Mouse (Mus musculus) heart, postnatal 0 days (tissue): ENCODE measurements around the gene Adarb2. TPM values are rescaled to one million over a fixed set of nuclear protein-coding genes. Genes with fewer than 3 reads are reported as not detected.

Experiments
- ATAC-seq: fragments of 200-750 bp; cut with Nextera tagmentation; 2 replicates; pipeline ENCODE4 v1.8.0; 2017; ENCODE audit warnings: low read depth, moderate number of reproducible peaks, moderate library complexity; ENCODE audit not compliant: insufficient read depth
- DNase-seq: peaks from one replicate; pipeline ENCODE4 v3.0.0-alpha.2; 2016; ENCODE audit warnings: low spot score
- H3K27ac ChIP-seq: fragments of 300-500 bp; sonication (generic); 2 replicates; pipeline ENCODE4 v1.5.1; 2014; ENCODE audit warnings: low read depth, mild to moderate bottlenecking
- H3K27me3 ChIP-seq: fragments of 300-500 bp; sonication (generic); 2 replicates; pipeline ENCODE4 v1.6.1; 2014; ENCODE audit warnings: low read length, mixed read lengths; ENCODE audit not compliant: control insufficient read depth, insufficient read depth
- H3K36me3 ChIP-seq: fragments of 300-500 bp; sonication (generic); replicated peaks from 2 replicates; pipeline ENCODE4 v1.6.1; 2014; ENCODE audit warnings: low read length, mixed read lengths; ENCODE audit not compliant: control insufficient read depth, insufficient read depth
- H3K4me1 ChIP-seq: fragments of 300-500 bp; sonication (generic); 2 replicates; pipeline ENCODE4 v1.6.1; 2014; ENCODE audit warnings: antibody characterized with exemption; ENCODE audit not compliant: control insufficient read depth, insufficient read depth
- H3K4me2 ChIP-seq: fragments of 300-500 bp; sonication (generic); 2 replicates; pipeline ENCODE4 v1.6.1; 2014; ENCODE audit warnings: low read depth, mild to moderate bottlenecking, low read length, moderate library complexity
- H3K4me3 ChIP-seq: fragments of 300-500 bp; sonication (generic); 2 replicates; pipeline ENCODE4 v1.5.1; 2014; ENCODE audit warnings: low read depth, low read length
- H3K9ac ChIP-seq: fragments of 300-500 bp; sonication (generic); replicated peaks from 2 replicates; pipeline ENCODE4 v1.6.1; 2014; ENCODE audit warnings: low read depth, low read length, mixed read lengths
- H3K9me3 ChIP-seq: fragments of 300-500 bp; sonication (generic); replicated peaks from 2 replicates; pipeline ENCODE4 v1.6.1; 2016; ENCODE audit warnings: low read length; ENCODE audit not compliant: control insufficient read depth
- CTCF ChIP-seq: IDR thresholded peaks from 2 replicates; pipeline ENCODE4 v1.5.1; 2016; ENCODE audit warnings: antibody characterized with exemption, control low read depth, low read depth
- EP300 ChIP-seq: IDR thresholded peaks from 2 replicates; pipeline ENCODE4 v1.6.1; 2016; ENCODE audit warnings: antibody characterized with exemption, low read depth
- WGBS: fragments of 180-500 bp; shearing (Covaris S2); extraction: QIAGEN DNeasy Blood & Tissue Kit; methylation state at CpG from one replicate; pipeline ENCODE4 v1.1.7; 2014; 5-methylcytosine and 5-hydroxymethylcytosine counted together
- polyA plus RNA-seq: library from polyadenylated mRNA; unstranded; fragments of >200 nt; fragmentation: Nextera tagmentation; extraction: Ambion mirVana; gene quantifications from 2 replicates; pipeline ENCODE4 v1.2.1, GENCODE M21; 2015
- total RNA-seq: library from RNA; depleted of rRNA; stranded (reverse); fragments of >200 nt; gene quantifications from 2 replicates; pipeline ENCODE4 v1.2.3, GENCODE M21; 2014; ENCODE audit warnings: low replicate concordance

Adarb2 gene
- total and polyA plus RNA-seq, 2 experiments from 2014 or later, result not detected

DNA sequence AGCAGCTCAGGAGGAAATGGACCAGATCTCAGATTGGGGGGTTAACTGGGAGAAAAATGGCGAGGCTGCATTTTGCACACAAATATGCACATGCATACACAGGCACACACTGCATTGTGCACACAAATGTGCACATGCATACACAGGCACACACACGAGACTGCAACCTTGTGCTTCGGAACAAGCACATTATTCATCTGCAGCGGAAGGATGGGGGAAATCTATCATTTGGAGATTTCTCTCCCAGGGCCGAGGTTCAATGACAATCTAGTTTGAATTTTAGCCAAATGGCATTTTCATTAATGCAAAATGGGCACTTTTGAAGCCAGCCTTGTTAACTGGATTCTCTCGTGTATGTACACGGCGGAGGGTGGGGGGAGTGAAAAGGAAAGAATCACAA lies 408.3 kb downstream of the Adarb2 start:
- H3K4me3 ChIP-seq, result no peak overlapping the region
- no peak for TF ChIP-seq CTCF
- H3K4me1 ChIP-seq, result no peaks in the 10 kb centered on the region
- no peak overlapping the region for H3K27ac ChIP-seq
- no peak overlapping the region for H3K9ac ChIP-seq
- H3K4me2 ChIP-seq, result no peak overlapping the region
- H3K27me3 ChIP-seq, result no peaks in the 10 kb centered on the region
- ATAC-seq (no peak), DNase-seq (no peak)
- 77% methylated on average over 8 of the region's 8 CpGs for WGBS
- H3K36me3 ChIP-seq, result no peaks in the 10 kb centered on the region
- no peaks in the 10 kb centered on the region for H3K9me3 ChIP-seq

DNA sequence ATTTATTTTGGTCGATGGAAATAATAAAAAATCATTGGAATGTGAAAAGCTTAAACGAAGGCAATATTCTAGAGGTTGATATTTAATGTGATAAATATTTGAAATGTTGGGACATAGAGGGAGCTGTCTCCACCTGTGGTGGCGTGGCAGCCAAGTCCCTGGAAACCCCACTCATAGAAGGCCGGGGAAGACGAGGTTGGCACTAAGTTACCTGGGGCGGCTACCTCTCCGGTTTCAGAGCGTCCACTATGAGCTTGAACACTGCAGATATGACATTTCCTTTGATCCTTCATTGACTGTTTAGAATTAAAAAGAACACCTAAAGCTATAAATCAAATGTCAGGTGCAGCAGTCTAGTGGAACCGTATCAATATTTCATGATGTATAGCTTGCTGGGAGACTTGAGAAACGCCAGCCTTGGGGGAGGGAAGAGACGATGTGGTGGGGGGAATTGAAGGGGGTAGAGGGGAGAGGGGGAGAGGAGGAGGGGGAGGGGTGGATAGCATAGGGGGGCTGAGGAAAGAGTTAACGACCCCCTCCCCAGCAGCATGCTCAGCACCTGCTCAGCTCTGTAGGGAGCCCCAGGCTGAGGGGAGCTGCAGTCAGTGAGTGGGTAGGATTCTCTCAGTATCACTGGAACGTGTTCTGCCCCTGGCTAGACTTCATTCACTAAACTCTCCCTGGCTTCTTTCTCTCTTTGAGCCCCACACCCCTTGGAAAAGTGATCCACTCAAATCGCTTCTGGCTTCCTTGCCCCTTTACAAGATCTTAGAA lies 410.1 kb downstream of the Adarb2 start:
- H3K36me3 ChIP-seq, result no peaks in the 10 kb centered on the region
- 68% methylated on average over 14 of the region's 14 CpGs for WGBS
- no peak overlapping the region for H3K9ac ChIP-seq
- H3K4me1 ChIP-seq, result no peaks in the 10 kb centered on the region
- no peaks in the 10 kb centered on the region for H3K9me3 ChIP-seq
- no peak overlapping the region for H3K27ac ChIP-seq
- DNase-seq (no peak), ATAC-seq (no peak)
- no peak overlapping the region for H3K4me3 ChIP-seq
- no peak overlapping the region for H3K4me2 ChIP-seq
- H3K27me3 ChIP-seq, result no peaks in the 10 kb centered on the region
- no peak for TF ChIP-seq EP300

- no peak for ATAC-seq
- Histone ChIP-seq H3K27me3 (no peaks in the 10 kb centered on the region), H3K9ac (no peak overlapping the region), H3K27ac (no peak overlapping the region), H3K36me3 (no peaks in the 10 kb centered on the region), H3K4me1 (no peaks in the 10 kb centered on the region), H3K4me2 (no peak overlapping the region), H3K4me3 (no peak overlapping the region), H3K9me3 (no peaks in the 10 kb centered on the region)
- DNase-seq, result no peak
- TF ChIP-seq CTCF (no peak), EP300 (no peak)
- 70% methylated on average over 1 of the region's 1 CpGs for WGBS
Measured at GRCm38 (mm10) chr13:8616685-8617084, 414.0 kb downstream of the Adarb2 start.

DNA sequence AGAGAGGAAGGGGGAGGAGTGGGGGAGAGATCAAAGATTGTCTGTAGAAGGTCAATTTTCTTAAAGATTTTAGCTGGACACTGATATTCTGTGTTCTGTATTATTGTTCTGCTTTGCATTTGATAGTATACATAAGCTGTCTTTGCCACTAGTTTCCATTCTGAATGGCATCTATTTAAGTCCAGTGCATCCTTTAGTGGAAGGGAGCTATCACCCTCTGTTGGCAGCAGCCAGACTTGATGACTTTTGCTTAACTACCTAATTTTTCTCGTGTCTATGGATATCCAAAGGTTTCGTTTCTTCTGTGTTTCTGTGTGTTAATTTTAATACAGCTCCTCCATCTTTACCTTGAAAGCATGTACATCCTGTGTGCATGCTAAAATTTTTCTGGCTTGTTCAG lies 419.6 kb downstream of the Adarb2 start:
- DNase-seq, result no peak
- Histone ChIP-seq H3K4me2 (no peak overlapping the region), H3K9me3 (no peaks in the 10 kb centered on the region), H3K4me3 (no peak overlapping the region), H3K27ac (no peak overlapping the region), H3K27me3 (no peaks in the 10 kb centered on the region), H3K36me3 (no peaks in the 10 kb centered on the region), H3K9ac (no peak overlapping the region), H3K4me1 (no peaks in the 10 kb centered on the region)
- no peak for ATAC-seq
- WGBS, result 67% methylated on average over 2 of the region's 2 CpGs
- no peak for TF ChIP-seq CTCF
- no peak for TF ChIP-seq EP300

DNA sequence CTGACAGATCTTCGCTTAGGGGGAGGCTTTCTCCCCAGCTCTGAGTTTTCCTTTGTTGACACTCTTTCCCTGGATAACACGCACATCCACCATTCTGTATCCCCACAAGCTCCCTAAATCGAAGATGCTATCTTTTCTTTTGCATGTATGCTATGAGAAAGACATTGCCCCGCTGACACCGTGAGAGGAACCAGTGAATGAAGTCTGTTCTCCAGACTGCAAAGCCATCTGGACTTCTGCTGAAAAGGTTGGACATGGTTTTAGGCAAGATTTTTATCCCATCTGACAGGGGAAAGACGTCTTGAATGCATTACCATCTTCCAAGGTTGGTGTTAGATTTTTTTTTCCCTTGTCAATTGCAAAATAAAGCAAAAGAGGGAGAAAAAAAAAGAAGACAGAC lies 426.9 kb downstream of the Adarb2 start:
- H3K36me3 ChIP-seq, result no peaks in the 10 kb centered on the region
- ATAC-seq (no peak), DNase-seq (no peak)
- TF ChIP-seq CTCF, result no peak
- TF ChIP-seq EP300, result no peak
- H3K27me3 ChIP-seq, result no peaks in the 10 kb centered on the region
- H3K4me3 ChIP-seq, result no peak overlapping the region
- H3K27ac ChIP-seq, result no peak overlapping the region
- H3K9ac ChIP-seq, result no peak overlapping the region
- WGBS, result 77% methylated on average over 6 of the region's 6 CpGs
- H3K4me1 ChIP-seq, result no peaks in the 10 kb centered on the region
- no peaks in the 10 kb centered on the region for H3K9me3 ChIP-seq
- no peak overlapping the region for H3K4me2 ChIP-seq

DNA sequence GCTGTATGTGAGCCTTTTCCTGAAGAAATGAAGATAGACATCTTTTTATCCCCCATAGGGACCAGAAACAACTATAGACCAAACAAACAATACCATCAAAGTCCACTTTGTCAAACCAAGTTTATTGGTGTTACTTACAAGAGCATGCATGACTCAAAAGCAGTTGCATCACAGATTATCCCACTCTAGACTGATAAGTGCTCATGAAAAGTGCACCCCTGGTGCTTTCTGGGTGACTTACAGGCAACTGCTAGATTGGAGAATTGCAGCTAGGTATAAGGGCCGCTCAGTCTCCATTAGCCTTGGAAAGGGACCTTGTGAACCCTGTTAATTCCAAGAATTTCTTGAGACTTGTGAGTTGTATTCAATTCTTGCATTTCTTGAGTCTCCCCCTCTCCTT lies 429.0 kb downstream of the Adarb2 start:
- Histone ChIP-seq H3K9ac (no peak overlapping the region), H3K4me2 (no peak overlapping the region), H3K9me3 (no peaks in the 10 kb centered on the region), H3K36me3 (no peaks in the 10 kb centered on the region), H3K4me1 (no peaks in the 10 kb centered on the region), H3K27ac (no peak overlapping the region), H3K4me3 (no peak overlapping the region), H3K27me3 (no peaks in the 10 kb centered on the region)
- DNase-seq (no peak), ATAC-seq (no peak)
- no peak for TF ChIP-seq EP300
- no peak for TF ChIP-seq CTCF
- WGBS, result 72% methylated on average over 1 of the region's 1 CpGs
